Mouse (Mus musculus) neural tube, embryonic 15.5 days (tissue): ENCODE measurements around the gene Prpf38b. TPM values are rescaled to one million over a fixed set of nuclear protein-coding genes. Genes with fewer than 3 reads are reported as not detected.

Experiments used
- ATAC-seq: fragments of 200-750 bp; cut with Nextera tagmentation; 2 replicates; pipeline ENCODE4 v1.8.0; 2017; ENCODE audit warnings: mild to moderate bottlenecking, moderate TSS enrichment, moderate library complexity; ENCODE audit not compliant: low FRiP score
- H3K27ac ChIP-seq: fragments of 300-500 bp; sonication (generic); replicated peaks from 2 replicates; pipeline ENCODE4 v1.5.1; 2015; ENCODE audit warnings: mild to moderate bottlenecking, inconsistent platforms
- H3K27me3 ChIP-seq: fragments of 300-500 bp; sonication (generic); replicated peaks from 2 replicates; pipeline ENCODE4 v1.6.1; 2015; ENCODE audit warnings: inconsistent platforms
- H3K36me3 ChIP-seq: fragments of 300-500 bp; sonication (generic); 2 replicates; pipeline ENCODE4 v1.6.1; 2015; ENCODE audit warnings: inconsistent platforms
- H3K4me1 ChIP-seq: fragments of 300-500 bp; sonication (generic); 2 replicates; pipeline ENCODE4 v1.6.1; 2015; ENCODE audit warnings: inconsistent platforms
- H3K4me2 ChIP-seq: fragments of 300-500 bp; sonication (generic); 2 replicates; pipeline ENCODE4 v1.6.1; 2015; ENCODE audit warnings: inconsistent platforms, mild to moderate bottlenecking, moderate library complexity
- H3K4me3 ChIP-seq: fragments of 300-500 bp; sonication (generic); replicated peaks from 2 replicates; pipeline ENCODE4 v1.5.1; 2015; ENCODE audit warnings: mild to moderate bottlenecking, inconsistent platforms
- H3K9ac ChIP-seq: fragments of 300-500 bp; sonication (generic); replicated peaks from 2 replicates; pipeline ENCODE4 v1.6.1; 2015; ENCODE audit warnings: mild to moderate bottlenecking, inconsistent platforms
- H3K9me3 ChIP-seq: fragments of 300-500 bp; sonication (generic); replicated peaks from 2 replicates; pipeline ENCODE4 v1.6.1; 2016; ENCODE audit warnings: inconsistent platforms
- WGBS: fragments of 180-500 bp; shearing (Covaris S2); methylation state at CpG from one replicate; pipeline ENCODE4 v1.1.7; 2015; ENCODE audit warnings: mixed read lengths; 5-methylcytosine and 5-hydroxymethylcytosine counted together
- polyA plus RNA-seq: library from polyadenylated mRNA; unstranded; fragments of >200 nt; fragmentation: Nextera tagmentation; extraction: Ambion mirVana; gene quantifications from 2 replicates; pipeline ENCODE4 v1.2.1, GENCODE M21; 2015

Prpf38b gene
- polyA plus RNA-seq, 1 experiment from 2014 or later, result 50.4 TPM

GRCm38 (mm10) chr3:108856386-108857123 is 55.0 kb downstream of the Prpf38b start:
- Histone ChIP-seq H3K4me1 (peaks cover 26% of the 10 kb centered on the region), H3K9ac (no peak overlapping the region), H3K27me3 (no peaks in the 10 kb centered on the region), H3K36me3 (no peaks in the 10 kb centered on the region), H3K9me3 (no peaks in the 10 kb centered on the region), H3K4me3 (no peak overlapping the region), H3K27ac (no peak overlapping the region), H3K4me2 (no peak overlapping the region)
- ATAC-seq, result no peak
- 49% methylated on average over 8 of the region's 8 CpGs for WGBS

GRCm38 (mm10) chr3:108855864-108856263 is 55.7 kb downstream of the Prpf38b start:
- H3K27me3 ChIP-seq, result no peaks in the 10 kb centered on the region
- no peak overlapping the region for H3K9ac ChIP-seq
- H3K9me3 ChIP-seq, result no peaks in the 10 kb centered on the region
- H3K4me3 ChIP-seq, result no peak overlapping the region
- H3K27ac ChIP-seq, result 0 out of 2 replicates have a peak overlapping the region, but pooled peaks have one; percentile 20
- no peak overlapping the region for H3K4me2 ChIP-seq
- ATAC-seq, result peak; percentile 21; the same call in 1 of the 2 replicates
- WGBS, result 65% methylated on average over 10 of the region's 10 CpGs
- H3K4me1 ChIP-seq, result peaks cover 26% of the 10 kb centered on the region
- no peaks in the 10 kb centered on the region for H3K36me3 ChIP-seq

- H3K4me1 ChIP-seq, result peaks cover 26% of the 10 kb centered on the region
- H3K27me3 ChIP-seq, result no peaks in the 10 kb centered on the region
- H3K36me3 ChIP-seq, result no peaks in the 10 kb centered on the region
- no peak overlapping the region for H3K4me3 ChIP-seq
- no peak overlapping the region for H3K9ac ChIP-seq
- WGBS, result 49% methylated on average over 12 of the region's 12 CpGs
- no peaks in the 10 kb centered on the region for H3K9me3 ChIP-seq
- peak overlapping the region; percentile 9; the same call in 1 of the 2 replicates for H3K4me2 ChIP-seq
- peak; percentile 13; the same call in 1 of the 2 replicates for ATAC-seq
- 0 out of 2 replicates have a peak overlapping the region, but pooled peaks have one; percentile 20 for H3K27ac ChIP-seq
These were observed 56.2 kb downstream of the Prpf38b start for GRCm38 (mm10) chr3:108855371-108855770.

- ATAC-seq, result no peak
- H3K27ac ChIP-seq, result no peak overlapping the region
- H3K4me1 ChIP-seq, result peaks cover 22% of the 10 kb centered on the region
- no peak overlapping the region for H3K4me3 ChIP-seq
- no peaks in the 10 kb centered on the region for H3K9me3 ChIP-seq
- no peak overlapping the region for H3K4me2 ChIP-seq
- WGBS, result 81% methylated on average over 1 of the region's 1 CpGs
- H3K36me3 ChIP-seq, result no peaks in the 10 kb centered on the region
- H3K9ac ChIP-seq, result no peak overlapping the region
- no peaks in the 10 kb centered on the region for H3K27me3 ChIP-seq
These were observed 58.3 kb downstream of the Prpf38b start for GRCm38 (mm10) chr3:108853266-108853665.

Other genes starting within 250 kb of the Prpf38b start
- gene Gpsm2, start 189.4 kb downstream of the Prpf38b start, polyA plus RNA-seq, result 17.5 and 23.6 TPM in 2 replicates
- 0.10 TPM in 1 of 2 replicates, not detected in the other for gene Aknad1, start 172.1 kb downstream of the Prpf38b start, polyA plus RNA-seq
- 14.0 and 16.7 TPM in 2 replicates for gene Stxbp3, start 71.2 kb downstream of the Prpf38b start, polyA plus RNA-seq
- gene Fndc7, start 21.7 kb downstream of the Prpf38b start, polyA plus RNA-seq, result 0.04 and 0.38 TPM in 2 replicates
- gene Henmt1, start 28.1 kb upstream of the Prpf38b start, polyA plus RNA-seq, result 2.3 and 2.9 TPM in 2 replicates
- gene Gm9857, start 28.7 kb upstream of the Prpf38b start, polyA plus RNA-seq, result not detected in 2 replicates
- gene Fam102b, start 115.9 kb upstream of the Prpf38b start, polyA plus RNA-seq, result 14.8 and 22.2 TPM in 2 replicates
- not detected in 2 replicates for gene Slc25a54, start 168.7 kb upstream of the Prpf38b start, polyA plus RNA-seq
- gene Slc25a24, start 211.4 kb upstream of the Prpf38b start, polyA plus RNA-seq, result 4.4 and 9.8 TPM in 2 replicates